Mouse (Mus musculus) heart, adult 2 months (tissue): ENCODE results near the gene Ptprd. TPM values are rescaled to one million over a fixed set of nuclear protein-coding genes. Genes with fewer than 3 reads are reported as not detected.
A peak's percentile ranks its signal among the peaks of the same experiment; 100 is the strongest.

Experiments
- DNase-seq, 2 experiments: peaks; one replicate each; pipeline ENCODE4 v3.0.0; 2021
- H3K27ac ChIP-seq: fragments of 200-600 bp; 2 replicates; pipeline ENCODE4 v1.8.1; 2022
- H3K27me3 ChIP-seq: fragments of 200-500 bp; 2 replicates; pipeline ENCODE4 v1.6.1; 2012; ENCODE audit warnings: mild to moderate bottlenecking, low read length, inconsistent platforms, mixed read lengths; ENCODE audit not compliant: control insufficient read depth, insufficient read depth
- H3K36me3 ChIP-seq: fragments of 200-500 bp; 2 replicates; pipeline ENCODE4 v1.6.1; 2012; ENCODE audit warnings: low read length, inconsistent platforms; ENCODE audit not compliant: control insufficient read depth, insufficient read depth
- H3K4me1 ChIP-seq: fragments of 200-500 bp; 2 replicates; pipeline ENCODE4 v1.6.1; 2011; ENCODE audit warnings: low read length; ENCODE audit not compliant: control insufficient read depth, insufficient read depth
- H3K4me3 ChIP-seq: fragments of 200-600 bp; 2 replicates; pipeline ENCODE4 v1.8.1; 2022
- H3K79me2 ChIP-seq: fragments of 200-500 bp; replicated peaks from 2 replicates; pipeline ENCODE4 v1.6.1; 2012; ENCODE audit warnings: mild to moderate bottlenecking, inconsistent platforms, low read length, moderate library complexity, mixed read lengths; ENCODE audit not compliant: control insufficient read depth, insufficient read depth
- H3K9ac ChIP-seq: fragments of 200-500 bp; 2 replicates; pipeline ENCODE4 v1.6.1; 2012; ENCODE audit warnings: low read depth, mild to moderate bottlenecking, control low read depth, inconsistent platforms, low read length, mixed read lengths
- CTCF ChIP-seq: fragments of 200-600 bp; IDR thresholded peaks from 2 replicates; pipeline ENCODE4 v1.8.1; 2022; ENCODE audit warnings: antibody characterized with exemption, mild to moderate bottlenecking, moderate library complexity
- EP300 ChIP-seq: fragments of 200-500 bp; IDR thresholded peaks from 2 replicates; pipeline ENCODE4 v1.6.1; 2011; ENCODE audit warnings: low read depth, low read length, control low read depth; ENCODE audit not compliant: insufficient read depth
- POLR2A ChIP-seq: fragments of 200-500 bp; IDR thresholded peaks from 2 replicates; pipeline ENCODE4 v1.6.1; 2011; ENCODE audit warnings: mild to moderate bottlenecking, low read depth, low read length, control low read depth; ENCODE audit not compliant: insufficient read depth
- WGBS: fragments of 180-500 bp; shearing (Covaris S2); methylation state at CpG from one replicate; pipeline ENCODE4 v1.1.7; 2018; 5-methylcytosine and 5-hydroxymethylcytosine counted together
- intact Hi-C: fragments of 180-260 bp; cut with DNase I; formaldehyde crosslinking; loops from one replicate; pipeline ENCODE4 v1.15.1; 2025
- polyA plus RNA-seq: library from polyadenylated mRNA; depleted of rRNA; stranded (reverse); fragments of >200 nt; gene quantifications from 2 replicates; pipeline ENCODE4 v1.2.3, GENCODE M21; 2012
- total RNA-seq, 2 experiments: library from RNA; stranded (reverse); gene quantifications; 2 replicates each; pipeline ENCODE4 v1.2.3; 2021

Gene Ptprd
- total and polyA plus RNA-seq, 3 experiments = 2.7 to 7.0 (median 5.3) TPM

- Histone ChIP-seq H3K27ac (no peak overlapping the region), H3K9ac (no peak overlapping the region), H3K27me3 (no peaks in the 10 kb centered on the region), H3K36me3 (no peaks in the 10 kb centered on the region), H3K79me2 (no peaks in the 10 kb centered on the region), H3K4me1 (no peaks in the 10 kb centered on the region), H3K4me3 (no peak overlapping the region)
- intact Hi-C loops = no loop called here
- TF ChIP-seq EP300 = no peak
- TF ChIP-seq CTCF = no peak
- no peak for TF ChIP-seq POLR2A
- WGBS = 87% methylated on average over 4 of the region's 4 CpGs
- DNase-seq = no peak
Observed at GRCm38 (mm10) chr4:76144925-76145324, 2066.8 kb downstream of the Ptprd start.

DNA sequence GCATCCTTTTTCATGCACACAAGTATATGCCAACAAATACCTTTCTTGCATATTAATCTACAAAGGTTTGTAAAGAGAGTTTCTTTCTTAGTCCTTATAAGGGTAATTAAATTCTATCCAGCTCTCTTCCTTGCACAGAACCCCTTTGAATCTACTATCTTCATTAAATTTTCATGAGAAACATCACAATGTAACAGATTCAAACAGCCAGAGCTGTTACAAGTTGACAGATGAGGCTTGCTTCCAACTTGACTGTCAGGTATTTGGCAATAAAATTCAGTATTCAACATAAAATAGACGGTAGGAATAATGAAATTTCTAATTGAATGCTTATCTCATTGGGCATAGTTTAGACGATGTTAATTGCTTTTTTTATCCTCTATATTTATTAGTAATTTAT lies 2067.4 kb downstream of the Ptprd start:
- Histone ChIP-seq H3K36me3 (no peaks in the 10 kb centered on the region), H3K9ac (no peak overlapping the region), H3K79me2 (no peaks in the 10 kb centered on the region), H3K27ac (no peak overlapping the region), H3K4me3 (no peak overlapping the region), H3K27me3 (no peaks in the 10 kb centered on the region), H3K4me1 (no peaks in the 10 kb centered on the region)
- TF ChIP-seq POLR2A (no peak), CTCF (no peak), EP300 (no peak)
- intact Hi-C loops = no loop called here
- DNase-seq = no peak
- WGBS = 67% methylated on average over 2 of the region's 2 CpGs

DNA sequence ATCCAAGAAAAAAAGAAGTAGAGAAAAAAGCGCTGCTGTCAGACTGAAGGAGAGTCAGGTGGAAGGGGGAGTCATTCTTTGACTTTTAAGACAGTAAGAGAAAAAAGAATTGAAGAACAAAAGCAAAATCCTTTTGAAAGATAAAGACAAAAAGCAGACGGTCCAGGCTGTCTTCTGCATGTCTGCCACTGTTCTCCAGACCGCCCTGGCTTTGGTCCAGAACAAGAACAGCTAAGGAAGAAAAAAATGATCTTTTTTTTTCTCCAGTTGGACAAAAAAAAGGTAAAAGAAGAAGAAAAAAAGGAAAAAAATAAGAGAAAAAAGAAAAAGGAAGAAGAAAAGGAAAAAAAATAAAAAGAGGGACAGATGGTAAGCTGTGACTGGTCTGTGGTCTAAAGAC lies 2073.9 kb downstream of the Ptprd start:
- WGBS = 70% methylated on average over 3 of the region's 3 CpGs
- Histone ChIP-seq H3K4me3 (no peak overlapping the region), H3K79me2 (no peaks in the 10 kb centered on the region), H3K36me3 (no peaks in the 10 kb centered on the region), H3K4me1 (no peaks in the 10 kb centered on the region), H3K9ac (no peak overlapping the region), H3K27me3 (no peaks in the 10 kb centered on the region), H3K27ac (no peak overlapping the region)
- DNase-seq = no peak
- intact Hi-C loops = no loop called here
- TF ChIP-seq EP300 (no peak), CTCF (no peak), POLR2A (no peak)

DNA sequence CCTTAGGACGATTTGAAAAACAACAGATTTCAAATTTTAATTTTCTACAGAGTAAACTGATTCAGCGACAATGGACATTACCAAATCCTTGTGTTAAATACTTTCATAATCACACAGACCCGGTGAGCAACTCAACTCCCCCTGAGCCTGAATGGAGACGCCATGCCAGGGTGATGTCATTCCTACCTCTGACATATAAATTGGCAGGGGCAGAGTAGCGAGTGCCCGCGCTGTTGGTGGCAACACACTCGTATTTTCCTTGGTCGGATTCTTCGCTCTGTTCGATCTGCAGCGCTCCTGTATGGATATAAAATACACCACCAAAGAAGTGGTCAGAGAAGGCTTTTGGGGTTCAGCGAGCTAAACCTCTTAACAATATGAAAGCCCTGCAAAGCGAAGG lies 2075.1 kb downstream of the Ptprd start:
- H3K9ac ChIP-seq = no peak overlapping the region
- H3K36me3 ChIP-seq = no peaks in the 10 kb centered on the region
- no peak overlapping the region for H3K27ac ChIP-seq
- no peaks in the 10 kb centered on the region for H3K4me1 ChIP-seq
- H3K4me3 ChIP-seq = no peak overlapping the region
- H3K27me3 ChIP-seq = no peaks in the 10 kb centered on the region
- TF ChIP-seq CTCF (no peak), POLR2A (no peak), EP300 (no peak)
- DNase-seq = no peak
- H3K79me2 ChIP-seq = no peaks in the 10 kb centered on the region
- intact Hi-C loops = no loop called here
- 90% methylated on average over 14 of the region's 14 CpGs for WGBS

DNA sequence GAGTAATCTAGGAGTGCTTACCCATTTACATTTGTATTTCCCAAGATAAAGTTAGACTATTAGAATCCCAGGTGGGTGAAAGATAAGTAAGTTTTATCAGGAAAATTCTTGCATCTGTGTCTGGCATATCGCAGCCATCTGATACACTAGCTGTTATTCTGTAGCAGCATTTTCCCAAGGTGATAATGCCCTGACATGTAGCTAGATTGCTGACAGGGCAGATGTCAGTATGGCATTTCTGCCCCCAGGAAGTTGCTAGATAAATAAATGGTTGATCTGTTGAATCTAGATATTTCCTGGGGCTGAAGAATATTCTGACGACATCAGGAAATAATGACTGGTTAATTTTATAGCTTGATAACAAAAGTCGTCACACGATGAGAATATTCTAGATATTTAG lies 2119.9 kb downstream of the Ptprd start:
- Histone ChIP-seq H3K9ac (no peak overlapping the region), H3K79me2 (no peaks in the 10 kb centered on the region), H3K27ac (no peak overlapping the region), H3K27me3 (no peaks in the 10 kb centered on the region), H3K36me3 (no peaks in the 10 kb centered on the region), H3K4me1 (no peaks in the 10 kb centered on the region), H3K4me3 (no peak overlapping the region)
- TF ChIP-seq EP300 (no peak), POLR2A (no peak), CTCF (no peak)
- DNase-seq = no peak
- intact Hi-C loops = no loop called here
- 73% methylated on average over 4 of the region's 4 CpGs for WGBS

DNA sequence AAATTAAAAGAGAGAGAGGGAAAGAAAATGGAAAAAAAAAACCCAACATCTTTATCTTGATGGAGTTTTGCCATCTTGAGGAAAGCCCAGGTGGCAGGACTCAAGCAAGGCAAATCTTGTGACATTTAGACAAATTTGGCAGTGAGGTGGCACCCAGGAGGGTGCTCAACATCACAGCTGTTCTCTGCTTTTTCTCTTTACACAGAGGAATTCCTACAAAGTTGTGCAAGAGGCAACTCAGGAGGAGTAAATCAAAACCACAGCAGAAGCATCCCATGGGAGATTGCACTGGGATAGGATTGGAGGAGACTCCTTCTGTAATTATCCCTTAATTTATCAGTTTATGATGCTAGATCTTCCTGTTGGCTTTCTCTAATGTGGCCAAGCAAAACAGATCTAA lies 2121.9 kb downstream of the Ptprd start:
- Histone ChIP-seq H3K27ac (no peak overlapping the region), H3K79me2 (no peaks in the 10 kb centered on the region), H3K4me1 (no peaks in the 10 kb centered on the region), H3K9ac (no peak overlapping the region), H3K4me3 (no peak overlapping the region), H3K27me3 (no peaks in the 10 kb centered on the region), H3K36me3 (no peaks in the 10 kb centered on the region)
- DNase-seq = peak in 1 of 2 experiments; percentile 3
- intact Hi-C loops = no loop called here
- TF ChIP-seq POLR2A (no peak), EP300 (no peak), CTCF (no peak)

GRCm38 (mm10) chr4:76076051-76076450 lies 2135.7 kb downstream of the Ptprd start:
- DNase-seq = no peak
- no peak overlapping the region for H3K27ac ChIP-seq
- no peaks in the 10 kb centered on the region for H3K27me3 ChIP-seq
- intact Hi-C loops = no loop called here
- H3K9ac ChIP-seq = no peak overlapping the region
- TF ChIP-seq EP300 (no peak), POLR2A (no peak), CTCF (no peak)
- H3K79me2 ChIP-seq = no peaks in the 10 kb centered on the region
- H3K36me3 ChIP-seq = no peaks in the 10 kb centered on the region
- no peaks in the 10 kb centered on the region for H3K4me1 ChIP-seq
- WGBS = 71% methylated on average over 1 of the region's 1 CpGs
- no peak overlapping the region for H3K4me3 ChIP-seq
